Comparison of ENCODE assay signal across 8 mouse cellular contexts in genomic region chr2:75781078-75781477, GRCm38 (mm10). TPM values are rescaled to one million over a fixed set of nuclear protein-coding genes. Genes with fewer than 3 reads are reported as not detected.
A peak's percentile ranks its signal among the peaks of the same experiment; 100 is the strongest.
DNase-seq lines count a peak whose midpoint lies in the region; ATAC-seq and TF ChIP-seq lines count a peak whose summit lies in the region.

No protein-coding gene starts in this region.

- H3K4me2 ChIP-seq in embryonic facial prominence, embryonic 14.5 days (ENCODE audit: low read depth, low read length) = no peak overlapping the region
- no peak overlapping the region for H3K4me2 ChIP-seq in intestine, embryonic 15.5 days (replicated peaks)

- no peak overlapping the region for H3K4me3 ChIP-seq in bone marrow, adult 2 months (replicated peaks; ENCODE audit: control insufficient read depth, low read depth, low read length)
- no peak overlapping the region for H3K4me3 ChIP-seq in embryonic facial prominence, embryonic 14.5 days (ENCODE audit: low read depth, low read length)
- no peak overlapping the region for H3K4me3 ChIP-seq in intestine, embryonic 15.5 days (replicated peaks)
- no peak overlapping the region for H3K4me3 ChIP-seq in small intestine, adult 2 months (ENCODE audit: low read depth, low read length)

- H3K4me1 ChIP-seq in bone marrow, adult 2 months (ENCODE audit: control insufficient read depth, insufficient read depth, low read length) = peaks cover 7% of the 10 kb centered on the region; the same call in 1 of the 2 replicates
- no peaks in the 10 kb centered on the region; the same call in 1 of the 2 replicates for H3K4me1 ChIP-seq in embryonic facial prominence, embryonic 14.5 days (ENCODE audit: control insufficient read depth, insufficient read depth, low read length)
- H3K4me1 ChIP-seq in intestine, embryonic 15.5 days (replicated peaks) = 0 out of 2 replicates have a peak, but pooled peaks cover 13% of the 10 kb centered on the region
- H3K4me1 ChIP-seq in small intestine, adult 2 months (ENCODE audit: control insufficient read depth, insufficient read depth, insufficient read length, low read length) = peaks cover 17% of the 10 kb centered on the region; the same call in 1 of the 2 replicates

- intact Hi-C loops in gastrocnemius, postnatal 14 days (cut with DNase I; ENCODE audit: low total_unique reads) = loop anchor here (2.0 to 10.0 kb wide), 4 partner anchors 64 to 184 kb away; no protein-coding TSS in a partner anchor

- peak; percentile 31 for TF ChIP-seq CTCF in bone marrow, adult 2 months (IDR thresholded peaks at IDR 0.05; ENCODE audit: control insufficient read depth, insufficient read depth, low read length)
- peak; percentile 46; the same call in 1 of the 2 replicates for TF ChIP-seq CTCF in small intestine, adult 2 months (IDR thresholded peaks at IDR 0.05; ENCODE audit: extremely low read depth, insufficient read length, insufficient replicate concordance, low read depth, low read length)

- peak; percentile 8 for DNase-seq in right cerebral cortex, adult 18-20 months
- DNase-seq in right cerebral cortex, postnatal 14 days = no peak
- peak; percentile 73 for DNase-seq in embryonic facial prominence, embryonic 14.5 days (ENCODE audit: low spot score)
- DNase-seq in lung, postnatal 14 days = peak; percentile 42
- no peak for DNase-seq in gastrocnemius, postnatal 14 days

- H3K36me3 ChIP-seq in embryonic facial prominence, embryonic 14.5 days (ENCODE audit: control insufficient read depth, insufficient read depth, low read length) = no peaks in the 10 kb centered on the region
- H3K36me3 ChIP-seq in intestine, embryonic 15.5 days = no peaks in the 10 kb centered on the region
- no peaks in the 10 kb centered on the region for H3K36me3 ChIP-seq in small intestine, adult 2 months (ENCODE audit: control insufficient read depth, insufficient read depth, low read length)

- WGBS in bone marrow, adult 2 months = 2% methylated on average over 3 of the region's 3 CpGs
- WGBS in embryonic facial prominence, embryonic 14.5 days = 2% methylated on average over 3 of the region's 3 CpGs
- WGBS in intestine, embryonic 15.5 days = 0% methylated on average over 3 of the region's 3 CpGs
- WGBS in small intestine, adult 2 months = 0% methylated on average over 3 of the region's 3 CpGs

- no peak for TF ChIP-seq POLR2A in bone marrow, adult 2 months (IDR thresholded peaks at IDR 0.05; ENCODE audit: borderline replicate concordance, control insufficient read depth, low read depth, low read length)
- no peak for TF ChIP-seq POLR2A in small intestine, adult 2 months (IDR thresholded peaks at IDR 0.05; ENCODE audit: low read depth, low read length)

- no peaks in the 10 kb centered on the region for H3K9me3 ChIP-seq in embryonic facial prominence, embryonic 14.5 days (ENCODE audit: control insufficient read depth, low read length)
- H3K9me3 ChIP-seq in intestine, embryonic 15.5 days = no peaks in the 10 kb centered on the region

- H3K27ac ChIP-seq in bone marrow, adult 2 months (ENCODE audit: control insufficient read depth, insufficient read depth, low read depth, low read length, poor library complexity) = no peak overlapping the region
- H3K27ac ChIP-seq in embryonic facial prominence, embryonic 14.5 days (replicated peaks; ENCODE audit: low read depth, low read length) = no peak overlapping the region
- H3K27ac ChIP-seq in intestine, embryonic 15.5 days = no peak overlapping the region
- no peak overlapping the region for H3K27ac ChIP-seq in small intestine, adult 2 months (ENCODE audit: insufficient read depth, low read depth, low read length)

- ATAC-seq in embryonic facial prominence, embryonic 14.5 days (ENCODE audit: low read depth) = peak; percentile 65
- ATAC-seq in intestine, embryonic 15.5 days = peak; percentile 25

- H3K27me3 ChIP-seq in embryonic facial prominence, embryonic 14.5 days (replicated peaks; ENCODE audit: control insufficient read depth, insufficient read depth, low read length) = no peaks in the 10 kb centered on the region
- no peaks in the 10 kb centered on the region for H3K27me3 ChIP-seq in intestine, embryonic 15.5 days (replicated peaks)
- no peaks in the 10 kb centered on the region for H3K27me3 ChIP-seq in small intestine, adult 2 months (ENCODE audit: control insufficient read depth, insufficient read depth, low read length)

- no peak overlapping the region for H3K9ac ChIP-seq in embryonic facial prominence, embryonic 14.5 days (ENCODE audit: low read depth, low read length)
- H3K9ac ChIP-seq in intestine, embryonic 15.5 days = no peak overlapping the region

RNA-seq across cellular contexts. Expression of gene Agps, which starts 50.9 kb away (rescaled TPM):
- polyA plus RNA-seq in bone marrow, adult 2 months (2011; ENCODE audit: insufficient read depth, insufficient read length, low replicate concordance, missing spikeins) = 12.9 and 14.3 TPM in 2 replicates
- polyA plus RNA-seq in embryonic facial prominence, embryonic 14.5 days (2014; fragmentation: Nextera tagmentation; extraction: Ambion mirVana) = 32.5 and 37.2 TPM in 2 replicates
- polyA plus RNA-seq in intestine, embryonic 15.5 days (2015; fragmentation: Nextera tagmentation; extraction: Ambion mirVana) = 29.3 and 32.9 TPM in 2 replicates
- polyA plus RNA-seq in small intestine, adult 2 months (2012; rRNA removed) = 2.1 and 3.2 TPM in 2 replicates
- total RNA-seq in gastrocnemius, postnatal 14 days (2021) = 10 to 100 TPM; 23.0 to 25.9 TPM

Comparison
In these comparisons a context has a peak if more than half of its experiments do, and no peak if none do; other contexts are left out.
1. DNase-seq: peak in right cerebral cortex, adult 18-20 months (single experiment), embryonic facial prominence, embryonic 14.5 days (single experiment) and lung, postnatal 14 days (single experiment); none in right cerebral cortex, postnatal 14 days (single experiment) and gastrocnemius, postnatal 14 days (single experiment).